Mouse (Mus musculus) midbrain, embryonic 16.5 days (tissue): Measurements from ENCODE around the gene Iars2. TPM values are rescaled to one million over a fixed set of nuclear protein-coding genes. Genes with fewer than 3 reads are reported as not detected.

Experiments
- ATAC-seq: fragments of 200-750 bp; cut with Nextera tagmentation; 2 replicates; pipeline ENCODE4 v1.8.0; 2017; ENCODE audit warnings: moderate TSS enrichment
- H3K27ac ChIP-seq: fragments of 300-500 bp; sonication (generic); 2 replicates; pipeline ENCODE4 v1.5.1; 2014; ENCODE audit warnings: mild to moderate bottlenecking, low read length, mixed read lengths
- H3K27me3 ChIP-seq: fragments of 300-500 bp; sonication (generic); 2 replicates; pipeline ENCODE4 v1.6.1; 2014; ENCODE audit warnings: low read depth, low read length, mixed read lengths; ENCODE audit not compliant: control insufficient read depth, insufficient read depth
- H3K36me3 ChIP-seq: fragments of 300-500 bp; sonication (generic); 2 replicates; pipeline ENCODE4 v1.6.1; 2014; ENCODE audit warnings: mild to moderate bottlenecking, low read length, moderate library complexity, mixed read lengths; ENCODE audit not compliant: control insufficient read depth, insufficient read depth
- H3K4me1 ChIP-seq: fragments of 300-500 bp; sonication (generic); 2 replicates; pipeline ENCODE4 v1.6.1; 2014; ENCODE audit warnings: mild to moderate bottlenecking, low read length, mixed read lengths; ENCODE audit not compliant: control insufficient read depth, insufficient read depth
- H3K4me2 ChIP-seq: fragments of 300-500 bp; sonication (generic); 2 replicates; pipeline ENCODE4 v1.6.1; 2014; ENCODE audit warnings: mild to moderate bottlenecking, low read length, mixed read lengths
- H3K4me3 ChIP-seq: fragments of 300-500 bp; sonication (generic); 2 replicates; pipeline ENCODE4 v1.5.1; 2014; ENCODE audit warnings: low read depth, mild to moderate bottlenecking, low read length, moderate library complexity, mixed read lengths
- H3K9ac ChIP-seq: fragments of 300-500 bp; sonication (generic); 2 replicates; pipeline ENCODE4 v1.6.1; 2014; ENCODE audit warnings: low read depth, low read length, mixed read lengths
- H3K9me3 ChIP-seq: fragments of 300-500 bp; sonication (generic); replicated peaks from 2 replicates; pipeline ENCODE4 v1.6.1; 2014; ENCODE audit warnings: mild to moderate bottlenecking, low read length, mixed read lengths; ENCODE audit not compliant: control insufficient read depth, poor library complexity, severe bottlenecking
- WGBS: fragments of 180-500 bp; shearing (Covaris S2); extraction: QIAGEN DNeasy Blood & Tissue Kit; methylation state at CpG from one replicate; pipeline ENCODE4 v1.1.7; 2014; 5-methylcytosine and 5-hydroxymethylcytosine counted together
- polyA plus RNA-seq: library from polyadenylated mRNA; unstranded; fragments of >200 nt; fragmentation: Nextera tagmentation; extraction: Ambion mirVana; gene quantifications from 2 replicates; pipeline ENCODE4 v1.2.1, GENCODE M21; 2015

Gene Iars2
- polyA plus RNA-seq, 1 experiment from 2014 or later = 17.0 TPM

GRCm38 (mm10) chr1:185279288-185279687 lies 49.9 kb downstream of the Iars2 start:
- Histone ChIP-seq H3K27ac (no peak overlapping the region), H3K9ac (no peak overlapping the region), H3K4me2 (no peak overlapping the region), H3K4me1 (no peaks in the 10 kb centered on the region), H3K4me3 (no peak overlapping the region), H3K27me3 (no peaks in the 10 kb centered on the region), H3K9me3 (no peaks in the 10 kb centered on the region), H3K36me3 (peaks cover 42% of the 10 kb centered on the region)
- WGBS = 88% methylated on average over 9 of the region's 9 CpGs
- ATAC-seq = no peak

DNA sequence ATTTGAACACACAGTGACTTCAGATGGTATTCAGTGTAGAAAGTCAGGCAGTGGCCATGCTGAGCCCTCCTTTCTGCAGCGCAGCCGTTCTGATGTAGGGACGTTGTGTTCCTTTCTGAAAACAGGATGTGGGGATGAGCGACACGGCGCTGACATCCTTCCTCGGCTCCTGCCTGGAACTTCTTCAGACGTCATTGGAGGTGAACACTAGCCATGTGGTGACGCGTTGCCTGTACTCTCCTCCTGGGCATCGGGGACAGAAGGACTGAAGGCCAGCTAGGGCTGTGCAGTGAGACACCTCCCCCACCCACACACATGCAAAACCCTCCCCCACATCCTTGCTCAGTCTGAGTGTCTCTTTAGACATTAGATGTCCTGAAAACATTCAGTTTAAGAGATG lies 52.2 kb downstream of the Iars2 start:
- H3K4me2 ChIP-seq = no peak overlapping the region
- H3K9ac ChIP-seq = no peak overlapping the region
- no peaks in the 10 kb centered on the region for H3K9me3 ChIP-seq
- peaks cover 37% of the 10 kb centered on the region for H3K36me3 ChIP-seq
- 93% methylated on average over 11 of the region's 11 CpGs for WGBS
- H3K27ac ChIP-seq = no peak overlapping the region
- no peak overlapping the region for H3K4me3 ChIP-seq
- no peaks in the 10 kb centered on the region for H3K4me1 ChIP-seq
- no peak for ATAC-seq
- no peaks in the 10 kb centered on the region for H3K27me3 ChIP-seq

DNA sequence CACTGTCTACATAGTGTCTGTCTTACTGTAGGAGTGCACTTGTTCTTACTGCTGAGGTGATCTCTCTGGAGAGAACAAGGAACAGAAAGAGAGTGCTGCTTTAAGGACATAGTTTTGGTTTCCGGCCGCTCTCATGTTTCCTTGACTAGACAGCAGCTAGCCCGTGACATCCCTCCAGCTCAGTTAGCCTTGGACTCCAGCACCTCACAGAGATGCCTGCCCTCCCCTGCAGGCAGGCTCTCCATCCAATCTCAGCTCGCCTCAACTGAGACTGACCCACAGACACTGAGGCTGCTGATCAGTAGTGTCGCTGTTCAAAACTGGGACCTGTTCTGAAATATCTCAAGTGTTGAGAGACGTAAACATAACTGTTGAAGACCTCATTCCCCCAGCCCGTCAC lies 53.2 kb downstream of the Iars2 start:
- no peaks in the 10 kb centered on the region for H3K27me3 ChIP-seq
- WGBS = 91% methylated on average over 7 of the region's 7 CpGs
- no peak overlapping the region for H3K27ac ChIP-seq
- H3K4me3 ChIP-seq = no peak overlapping the region
- no peaks in the 10 kb centered on the region for H3K4me1 ChIP-seq
- no peak overlapping the region for H3K9ac ChIP-seq
- no peak for ATAC-seq
- H3K9me3 ChIP-seq = no peaks in the 10 kb centered on the region
- H3K4me2 ChIP-seq = no peak overlapping the region
- H3K36me3 ChIP-seq = peaks cover 46% of the 10 kb centered on the region

GRCm38 (mm10) chr1:185274819-185275545 lies 54.2 kb downstream of the Iars2 start:
- ATAC-seq = no peak
- no peak overlapping the region for H3K9ac ChIP-seq
- no peaks in the 10 kb centered on the region for H3K27me3 ChIP-seq
- no peak overlapping the region for H3K4me2 ChIP-seq
- H3K27ac ChIP-seq = no peak overlapping the region
- peaks cover 41% of the 10 kb centered on the region for H3K36me3 ChIP-seq
- H3K9me3 ChIP-seq = no peaks in the 10 kb centered on the region
- WGBS = 93% methylated on average over 5 of the region's 5 CpGs
- no peaks in the 10 kb centered on the region for H3K4me1 ChIP-seq
- H3K4me3 ChIP-seq = no peak overlapping the region

GRCm38 (mm10) chr1:185271373-185271772 lies 57.8 kb downstream of the Iars2 start:
- WGBS = 91% methylated on average over 9 of the region's 9 CpGs
- peaks cover 37% of the 10 kb centered on the region for H3K36me3 ChIP-seq

DNA sequence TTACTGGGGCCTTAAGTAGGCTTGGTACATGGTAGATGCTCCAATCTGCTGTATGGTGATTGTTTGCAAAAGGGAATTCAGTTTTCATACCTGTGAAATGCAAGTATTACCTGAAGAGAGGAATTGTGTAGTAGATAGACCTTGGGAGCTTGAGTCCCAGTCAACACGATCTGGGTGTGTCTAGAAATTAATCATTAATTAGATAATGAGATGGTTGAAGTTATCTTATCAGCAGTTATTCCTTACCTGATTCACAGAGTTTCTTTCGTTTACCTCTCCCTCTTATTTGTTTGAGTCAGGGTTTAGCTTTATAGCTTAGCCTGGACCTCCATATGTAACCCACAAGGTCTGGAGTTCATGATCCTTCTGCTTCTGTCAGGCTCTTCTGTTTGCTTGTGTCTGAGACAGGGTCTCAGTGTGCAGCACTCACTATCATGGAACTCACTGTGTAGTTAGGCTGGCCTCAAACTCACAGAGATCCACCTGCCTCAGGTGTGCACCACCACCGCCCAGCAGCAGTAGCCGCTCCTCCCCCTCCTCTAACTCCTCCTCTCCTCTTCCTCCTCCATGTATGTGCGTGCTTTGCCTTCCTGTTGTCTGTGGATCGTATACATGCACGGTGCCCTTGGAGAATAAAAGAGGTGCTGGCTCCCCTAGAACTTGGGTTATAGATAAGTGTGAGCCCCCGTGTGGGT lies 58.6 kb downstream of the Iars2 start:
- Histone ChIP-seq H3K4me2 (no peak overlapping the region), H3K27me3 (no peaks in the 10 kb centered on the region), H3K27ac (no peak overlapping the region), H3K4me3 (no peak overlapping the region), H3K9me3 (no peaks in the 10 kb centered on the region), H3K36me3 (peaks cover 31% of the 10 kb centered on the region), H3K9ac (no peak overlapping the region), H3K4me1 (no peaks in the 10 kb centered on the region)
- ATAC-seq = no peak
- 95% methylated on average over 8 of the region's 8 CpGs for WGBS

More at GRCm38 (mm10) chr1:185271373-185271772, 57.8 kb downstream of the Iars2 start:
- no peak overlapping the region for H3K4me3 ChIP-seq
- ATAC-seq = no peak
- H3K27ac ChIP-seq = no peak overlapping the region
- no peak overlapping the region for H3K4me2 ChIP-seq
- H3K9me3 ChIP-seq = no peaks in the 10 kb centered on the region
- H3K27me3 ChIP-seq = no peaks in the 10 kb centered on the region
- no peak overlapping the region for H3K9ac ChIP-seq
- H3K4me1 ChIP-seq = no peaks in the 10 kb centered on the region

GRCm38 (mm10) chr1:185268675-185269074 lies 60.5 kb downstream of the Iars2 start:
- Histone ChIP-seq H3K4me2 (no peak overlapping the region), H3K27me3 (no peaks in the 10 kb centered on the region), H3K36me3 (peaks cover 33% of the 10 kb centered on the region), H3K4me1 (no peaks in the 10 kb centered on the region), H3K4me3 (no peak overlapping the region), H3K27ac (no peak overlapping the region), H3K9me3 (no peaks in the 10 kb centered on the region), H3K9ac (no peak overlapping the region)
- WGBS = 86% methylated on average over 4 of the region's 4 CpGs
- ATAC-seq = no peak

- peaks cover 31% of the 10 kb centered on the region for H3K36me3 ChIP-seq
- no peak overlapping the region for H3K4me2 ChIP-seq
- H3K27me3 ChIP-seq = no peaks in the 10 kb centered on the region
- WGBS = 55% methylated on average over 14 of the region's 14 CpGs
- H3K9ac ChIP-seq = no peak overlapping the region
- H3K9me3 ChIP-seq = no peaks in the 10 kb centered on the region
- H3K4me3 ChIP-seq = no peak overlapping the region
- ATAC-seq = peak; percentile 25; the same call in 1 of the 2 replicates
- H3K27ac ChIP-seq = no peak overlapping the region
- no peaks in the 10 kb centered on the region for H3K4me1 ChIP-seq
These were observed 66.6 kb downstream of the Iars2 start for GRCm38 (mm10) chr1:185262565-185262964.

- Histone ChIP-seq H3K4me3 (no peak overlapping the region), H3K27ac (no peak overlapping the region), H3K27me3 (no peaks in the 10 kb centered on the region), H3K4me2 (no peak overlapping the region), H3K9ac (no peak overlapping the region), H3K36me3 (peaks cover 21% of the 10 kb centered on the region), H3K4me1 (no peaks in the 10 kb centered on the region; the same call in 1 of the 2 replicates), H3K9me3 (no peaks in the 10 kb centered on the region)
- WGBS = 29% methylated on average over 3 of the region's 3 CpGs
- ATAC-seq = no peak
These were observed 72.4 kb downstream of the Iars2 start for GRCm38 (mm10) chr1:185256753-185257152.
